Mouse (Mus musculus) cortical plate, adult 2 months (tissue): ENCODE data around the gene Vpreb3.

Source experiments
- CTCF ChIP-seq: fragments of 200-500 bp; IDR thresholded peaks from 2 replicates; pipeline ENCODE4 v1.5.1; 2011; ENCODE audit warnings: mild to moderate bottlenecking, control low read depth, low read length; ENCODE audit not compliant: insufficient read depth; ENCODE audit errors: extremely low read depth
- POLR2A ChIP-seq: fragments of 200-500 bp; IDR thresholded peaks from 2 replicates; pipeline ENCODE4 v1.6.1; 2011; ENCODE audit warnings: mild to moderate bottlenecking, low read length, control low read depth; ENCODE audit not compliant: insufficient read depth; ENCODE audit errors: extremely low read depth

- TF ChIP-seq CTCF (no peak), POLR2A (no peak)
Observed at GRCm38 (mm10) chr10:75930304-75930703, 12.6 kb upstream of the Vpreb3 start.
